ENCODE assay signal across 18 mouse cellular contexts in genomic region chr3:149069436-149069835, GRCm38 (mm10).
A peak's percentile ranks its signal among the peaks of the same experiment; 100 is the strongest.
DNase-seq lines count a peak whose midpoint lies in the region; ATAC-seq and TF ChIP-seq lines count a peak whose summit lies in the region.
"Had no signal": no experiment of that assay in that cellular context is flagged by ENCODE, and none has a peak within 500 bp of the region (broad histone marks: within the 10 kb centered on the region; RNA-seq: fewer than 3 reads in every experiment).

No protein-coding gene starts in this region.

- 78% methylated on average over 9 of the region's 9 CpGs for WGBS in hindbrain, embryonic 12.5 days
- 93% methylated on average over 9 of the region's 9 CpGs for WGBS in hindbrain, embryonic 11.5 days
- 80% methylated on average over 9 of the region's 9 CpGs for WGBS in midbrain, embryonic 12.5 days
- WGBS in midbrain, embryonic 11.5 days, result 85% methylated on average over 9 of the region's 9 CpGs
- WGBS in heart, embryonic 11.5 days (ENCODE audit: insufficient replicate concordance), result 85% methylated on average over 9 of the region's 9 CpGs

- no peak overlapping the region for H3K4me2 ChIP-seq in hindbrain, embryonic 12.5 days (replicated peaks)
- H3K4me2 ChIP-seq in hindbrain, embryonic 11.5 days (replicated peaks; ENCODE audit: low read depth, low read length), result no peak overlapping the region
- no peak overlapping the region for H3K4me2 ChIP-seq in midbrain, embryonic 12.5 days (replicated peaks)
- no peak overlapping the region for H3K4me2 ChIP-seq in midbrain, embryonic 11.5 days
- H3K4me2 ChIP-seq in heart, embryonic 11.5 days, result no peak overlapping the region
- H3K4me2 ChIP-seq: embryonic facial prominence, embryonic 15.5 days; heart, embryonic 12.5 days had no signal

- H3K27me3 ChIP-seq in hindbrain, embryonic 12.5 days, result no peaks in the 10 kb centered on the region
- H3K27me3 ChIP-seq in hindbrain, embryonic 11.5 days (ENCODE audit: control insufficient read depth, insufficient read depth, low read length), result no peaks in the 10 kb centered on the region
- H3K27me3 ChIP-seq in midbrain, embryonic 12.5 days, result no peaks in the 10 kb centered on the region
- no peaks in the 10 kb centered on the region for H3K27me3 ChIP-seq in midbrain, embryonic 11.5 days (ENCODE audit: control insufficient read depth, insufficient read depth, low read length)
- H3K27me3 ChIP-seq in testis, adult 2 months (ENCODE audit: control insufficient read depth, insufficient read depth, low read length), result no peaks in the 10 kb centered on the region
- no peaks in the 10 kb centered on the region for H3K27me3 ChIP-seq in heart, embryonic 11.5 days (ENCODE audit: control insufficient read depth, insufficient read depth, low read length)
- H3K27me3 ChIP-seq: embryonic facial prominence, embryonic 15.5 days; heart, embryonic 12.5 days had no signal

- TF ChIP-seq POLR2A in testis, adult 2 months (IDR thresholded peaks at IDR 0.05; ENCODE audit: control insufficient read depth, low read depth, low read length), result no peak

- H3K9ac ChIP-seq in hindbrain, embryonic 12.5 days, result no peak overlapping the region
- no peak overlapping the region for H3K9ac ChIP-seq in hindbrain, embryonic 11.5 days (ENCODE audit: low read depth, low read length)
- H3K9ac ChIP-seq in midbrain, embryonic 12.5 days (replicated peaks), result no peak overlapping the region
- H3K9ac ChIP-seq in midbrain, embryonic 11.5 days (ENCODE audit: low read length), result no peak overlapping the region
- H3K9ac ChIP-seq in heart, embryonic 11.5 days (ENCODE audit: low read depth, low read length), result no peak overlapping the region
- H3K9ac ChIP-seq: embryonic facial prominence, embryonic 15.5 days; heart, embryonic 12.5 days had no signal

- no peak for TF ChIP-seq CTCF in testis, adult 2 months (IDR thresholded peaks at IDR 0.05; ENCODE audit: control insufficient read depth, insufficient read depth, insufficient replicate concordance, low read depth, low read length)

- ATAC-seq in hindbrain, embryonic 12.5 days (ENCODE audit: low FRiP score), result no peak
- ATAC-seq in hindbrain, embryonic 11.5 days (ENCODE audit: low FRiP score), result no peak
- ATAC-seq in midbrain, embryonic 12.5 days (ENCODE audit: low FRiP score, low read depth), result peak; percentile 62
- ATAC-seq in midbrain, embryonic 11.5 days (ENCODE audit: low FRiP score), result no peak
- no peak for ATAC-seq in heart, embryonic 11.5 days (replicated peaks; ENCODE audit: insufficient number of reproducible peaks, low FRiP score, low TSS enrichment)

- no peaks in the 10 kb centered on the region for H3K36me3 ChIP-seq in hindbrain, embryonic 12.5 days
- H3K36me3 ChIP-seq in hindbrain, embryonic 11.5 days (ENCODE audit: control insufficient read depth, insufficient read depth, low read length), result no peaks in the 10 kb centered on the region
- no peaks in the 10 kb centered on the region for H3K36me3 ChIP-seq in midbrain, embryonic 12.5 days
- H3K36me3 ChIP-seq in midbrain, embryonic 11.5 days (ENCODE audit: control insufficient read depth, insufficient read depth, low read length), result no peaks in the 10 kb centered on the region
- no peaks in the 10 kb centered on the region for H3K36me3 ChIP-seq in testis, adult 2 months (ENCODE audit: control insufficient read depth, insufficient read depth, low read length)
- H3K36me3 ChIP-seq in heart, embryonic 11.5 days (ENCODE audit: control insufficient read depth, insufficient read depth, low read length), result no peaks in the 10 kb centered on the region
- H3K36me3 ChIP-seq: embryonic facial prominence, embryonic 15.5 days; heart, embryonic 12.5 days had no signal

- no peaks in the 10 kb centered on the region for H3K9me3 ChIP-seq in hindbrain, embryonic 12.5 days (replicated peaks)
- H3K9me3 ChIP-seq in hindbrain, embryonic 11.5 days (ENCODE audit: control insufficient read depth, low read length), result no peaks in the 10 kb centered on the region
- H3K9me3 ChIP-seq in midbrain, embryonic 12.5 days, result no peaks in the 10 kb centered on the region
- H3K9me3 ChIP-seq in midbrain, embryonic 11.5 days (ENCODE audit: control insufficient read depth, low read length), result no peaks in the 10 kb centered on the region
- H3K9me3 ChIP-seq in heart, embryonic 11.5 days (replicated peaks; ENCODE audit: control insufficient read depth, low read length), result no peaks in the 10 kb centered on the region
- H3K9me3 ChIP-seq: embryonic facial prominence, embryonic 15.5 days; heart, embryonic 12.5 days had no signal

- peaks cover 4% of the 10 kb centered on the region; the same call in 1 of the 2 replicates for H3K4me1 ChIP-seq in hindbrain, embryonic 12.5 days
- no peaks in the 10 kb centered on the region for H3K4me1 ChIP-seq in hindbrain, embryonic 11.5 days (replicated peaks; ENCODE audit: control insufficient read depth, insufficient read depth, low read length)
- peaks cover 4% of the 10 kb centered on the region; the same call in 1 of the 2 replicates for H3K4me1 ChIP-seq in midbrain, embryonic 12.5 days
- H3K4me1 ChIP-seq in midbrain, embryonic 11.5 days (ENCODE audit: control insufficient read depth, insufficient read depth, low read length), result no peaks in the 10 kb centered on the region
- no peaks in the 10 kb centered on the region for H3K4me1 ChIP-seq in testis, adult 2 months (ENCODE audit: control insufficient read depth, insufficient read depth, low read length)
- H3K4me1 ChIP-seq in heart, embryonic 11.5 days (ENCODE audit: control insufficient read depth, insufficient read depth, low read length), result no peaks in the 10 kb centered on the region; the same call in 1 of the 2 replicates

- H3K27ac ChIP-seq in hindbrain, embryonic 12.5 days, result 0 out of 2 replicates have a peak overlapping the region, but pooled peaks have one; percentile 23
- H3K27ac ChIP-seq in hindbrain, embryonic 11.5 days (ENCODE audit: low read depth, low read length), result no peak overlapping the region
- no peak overlapping the region for H3K27ac ChIP-seq in midbrain, embryonic 12.5 days (replicated peaks)
- H3K27ac ChIP-seq in midbrain, embryonic 11.5 days (ENCODE audit: low read depth, low read length), result no peak overlapping the region
- H3K27ac ChIP-seq in testis, adult 2 months (ENCODE audit: control insufficient read depth, insufficient read depth, low read depth, low read length), result no peak overlapping the region
- H3K27ac ChIP-seq in heart, embryonic 11.5 days (ENCODE audit: low read depth, low read length), result no peak overlapping the region
- H3K27ac ChIP-seq: embryonic facial prominence, embryonic 15.5 days; heart, adult 2 months had no signal

- DNase-seq in hindbrain, embryonic 11.5 days (ENCODE audit: low spot score), result no peak
- DNase-seq in midbrain, embryonic 11.5 days (ENCODE audit: low spot score, missing footprints), result no peak
- no peak for DNase-seq in testis, postnatal 10 days (ENCODE audit: low spot score)
- DNase-seq in kidney, postnatal 36 days, result no peak
- DNase-seq: adrenal gland, postnatal 10 days; cerebellum, adult 11 months; cerebellum, adult 8-10 months; cerebellum, postnatal 14 days; embryo, embryonic 11 days; gastrocnemius, postnatal 14 days; heart, adult 2 months had no signal

- H3K4me3 ChIP-seq in hindbrain, embryonic 12.5 days, result no peak overlapping the region
- H3K4me3 ChIP-seq in hindbrain, embryonic 11.5 days (ENCODE audit: low read depth, low read length), result no peak overlapping the region
- H3K4me3 ChIP-seq in midbrain, embryonic 12.5 days, result no peak overlapping the region
- H3K4me3 ChIP-seq in midbrain, embryonic 11.5 days (ENCODE audit: low read depth, low read length), result no peak overlapping the region
- peak overlapping the region; percentile 14; the same call in 1 of the 2 replicates for H3K4me3 ChIP-seq in testis, adult 2 months (ENCODE audit: control insufficient read depth, low read depth, low read length)
- no peak overlapping the region for H3K4me3 ChIP-seq in heart, embryonic 11.5 days (ENCODE audit: low read depth, low read length)
- H3K4me3 ChIP-seq: embryonic facial prominence, embryonic 15.5 days; erythroblast, embryonic 14.5 days; heart, adult 2 months; heart, embryonic 12.5 days had no signal
